Mouse (Mus musculus) hindbrain, postnatal 0 days (tissue): ENCODE measurements around the gene Plpp4. TPM values are rescaled to one million over a fixed set of nuclear protein-coding genes. Genes with fewer than 3 reads are reported as not detected.
A peak's percentile ranks its signal among the peaks of the same experiment; 100 is the strongest.

Source experiments
- ATAC-seq: fragments of 200-750 bp; cut with Nextera tagmentation; 2 replicates; pipeline ENCODE4 v1.8.0; 2017; ENCODE audit warnings: mild to moderate bottlenecking, moderate TSS enrichment, moderate library complexity
- DNase-seq: peaks from one replicate; pipeline ENCODE4 v3.0.0-alpha.2; 2015; ENCODE audit warnings: low spot score
- H3K27ac ChIP-seq: fragments of 300-500 bp; sonication (generic); 2 replicates; pipeline ENCODE4 v1.5.1; 2014; ENCODE audit warnings: mild to moderate bottlenecking
- H3K27me3 ChIP-seq: fragments of 300-500 bp; sonication (generic); 2 replicates; pipeline ENCODE4 v1.6.1; 2014; ENCODE audit warnings: low read length, mixed read lengths; ENCODE audit not compliant: insufficient read depth
- H3K36me3 ChIP-seq: fragments of 300-500 bp; sonication (generic); 2 replicates; pipeline ENCODE4 v1.6.1; 2014; ENCODE audit warnings: low read length, mixed read lengths; ENCODE audit not compliant: insufficient read depth
- H3K4me1 ChIP-seq: fragments of 300-500 bp; sonication (generic); 2 replicates; pipeline ENCODE4 v1.6.1; 2014; ENCODE audit warnings: antibody characterized with exemption, low read length, mixed read lengths; ENCODE audit not compliant: insufficient read depth
- H3K4me2 ChIP-seq: fragments of 300-500 bp; sonication (generic); 2 replicates; pipeline ENCODE4 v1.6.1; 2014; ENCODE audit warnings: low read depth, mild to moderate bottlenecking, low read length, moderate library complexity, mixed read lengths
- H3K4me3 ChIP-seq: fragments of 300-500 bp; sonication (generic); 2 replicates; pipeline ENCODE4 v1.5.1; 2014; ENCODE audit warnings: low read length
- H3K9ac ChIP-seq: fragments of 300-500 bp; sonication (generic); replicated peaks from 2 replicates; pipeline ENCODE4 v1.6.1; 2014; ENCODE audit warnings: mild to moderate bottlenecking, low read length, moderate library complexity, mixed read lengths
- H3K9me3 ChIP-seq: fragments of 300-500 bp; sonication (generic); 2 replicates; pipeline ENCODE4 v1.6.1; 2016; ENCODE audit warnings: low read length, mixed read lengths
- CTCF ChIP-seq: IDR thresholded peaks from 2 replicates; pipeline ENCODE4 v1.5.1; 2016; ENCODE audit warnings: antibody characterized with exemption, control low read depth, low read depth
- WGBS: fragments of 180-500 bp; shearing (Covaris S2); extraction: QIAGEN DNeasy Blood & Tissue Kit; methylation state at CpG from one replicate; pipeline ENCODE4 v1.1.7; 2014; 5-methylcytosine and 5-hydroxymethylcytosine counted together
- polyA plus RNA-seq: library from polyadenylated mRNA; unstranded; fragments of >200 nt; fragmentation: Nextera tagmentation; extraction: Ambion mirVana; gene quantifications from 2 replicates; pipeline ENCODE4 v1.2.1, GENCODE M21; 2015
- total RNA-seq: library from RNA; depleted of rRNA; stranded (reverse); fragments of >200 nt; gene quantifications from 2 replicates; pipeline ENCODE4 v1.2.3, GENCODE M21; 2014

Plpp4 gene
- total and polyA plus RNA-seq, 2 experiments from 2014 or later, result 14.4 to 22.7 TPM

DNA sequence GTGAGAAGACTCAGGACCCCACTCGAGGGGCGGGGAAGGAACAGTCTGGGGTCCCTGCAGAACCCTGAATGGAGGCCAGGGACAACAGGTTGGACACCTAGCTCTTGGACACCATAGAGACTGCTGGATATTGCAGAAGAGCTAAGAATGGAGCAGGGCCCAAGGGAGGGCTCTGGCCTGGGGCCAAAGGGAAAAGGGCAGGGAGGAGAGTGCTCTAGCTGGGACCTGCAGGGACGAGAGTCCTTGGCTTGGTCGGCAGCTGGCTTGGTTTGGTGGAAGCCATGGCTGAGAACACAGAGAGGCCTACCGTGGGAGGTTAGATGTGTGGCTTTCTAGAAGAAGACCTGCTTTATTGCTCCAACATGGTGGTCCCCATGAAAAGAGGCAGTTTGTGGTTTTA is 139.7 kb downstream of the Plpp4 start:
- no peaks in the 10 kb centered on the region for H3K4me1 ChIP-seq
- no peak for TF ChIP-seq CTCF
- H3K9me3 ChIP-seq, result no peaks in the 10 kb centered on the region
- no peak for ATAC-seq
- 82% methylated on average over 5 of the region's 5 CpGs for WGBS
- H3K9ac ChIP-seq, result no peak overlapping the region
- H3K4me3 ChIP-seq, result no peak overlapping the region
- no peak overlapping the region for H3K27ac ChIP-seq
- H3K36me3 ChIP-seq, result no peaks in the 10 kb centered on the region
- no peaks in the 10 kb centered on the region for H3K27me3 ChIP-seq
- no peak for DNase-seq
- H3K4me2 ChIP-seq, result no peak overlapping the region

- Histone ChIP-seq H3K27ac (no peak overlapping the region), H3K4me1 (peaks cover 8% of the 10 kb centered on the region; the same call in 1 of the 2 replicates), H3K9ac (no peak overlapping the region), H3K36me3 (no peaks in the 10 kb centered on the region), H3K4me3 (no peak overlapping the region), H3K9me3 (no peaks in the 10 kb centered on the region), H3K27me3 (no peaks in the 10 kb centered on the region), H3K4me2 (no peak overlapping the region)
- no peak for DNase-seq
- 81% methylated on average over 7 of the region's 7 CpGs for WGBS
- TF ChIP-seq CTCF, result 0 out of 2 replicates have a peak, but pooled peaks have one; percentile 5
- no peak for ATAC-seq
Observed at GRCm38 (mm10) chr7:129399071-129399470, 142.2 kb downstream of the Plpp4 start.

GRCm38 (mm10) chr7:129402695-129403364 is 146.0 kb downstream of the Plpp4 start:
- H3K9ac ChIP-seq, result no peak overlapping the region
- H3K4me3 ChIP-seq, result no peak overlapping the region
- peaks cover 16% of the 10 kb centered on the region; the same call in 1 of the 2 replicates for H3K4me1 ChIP-seq
- WGBS, result 39% methylated on average over 13 of the region's 13 CpGs
- H3K27me3 ChIP-seq, result no peaks in the 10 kb centered on the region
- TF ChIP-seq CTCF, result no peak
- H3K4me2 ChIP-seq, result peak overlapping the region; percentile 28; the same call in 1 of the 2 replicates
- no peaks in the 10 kb centered on the region for H3K9me3 ChIP-seq
- peak; percentile 71 for ATAC-seq
- peak overlapping the region; percentile 54; the same call in 1 of the 2 replicates for H3K27ac ChIP-seq
- DNase-seq, result peak; percentile 85
- no peaks in the 10 kb centered on the region for H3K36me3 ChIP-seq

DNA sequence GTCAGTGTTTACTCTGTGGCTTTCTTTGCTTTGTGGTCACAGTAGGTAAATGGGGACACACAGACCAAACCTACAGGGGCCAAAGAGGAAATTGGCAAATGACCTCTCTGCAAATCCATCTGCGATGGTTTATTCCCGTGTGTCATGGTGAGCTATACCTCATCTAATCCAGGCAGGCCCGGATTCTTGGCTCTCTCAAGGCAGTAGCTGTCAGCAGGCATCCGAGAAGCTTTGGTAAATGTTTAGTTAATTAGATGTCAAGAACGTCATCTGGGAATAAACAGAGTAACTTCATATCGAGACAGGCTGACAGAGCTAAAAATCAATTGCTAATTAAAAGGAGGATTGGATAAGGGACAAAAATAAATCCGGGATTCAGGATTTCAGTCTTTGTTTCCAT is 149.2 kb downstream of the Plpp4 start:
- H3K27me3 ChIP-seq, result no peaks in the 10 kb centered on the region
- TF ChIP-seq CTCF, result no peak
- no peaks in the 10 kb centered on the region for H3K36me3 ChIP-seq
- no peak overlapping the region for H3K27ac ChIP-seq
- peaks cover 26% of the 10 kb centered on the region; the same call in 1 of the 2 replicates for H3K4me1 ChIP-seq
- no peak overlapping the region for H3K9ac ChIP-seq
- DNase-seq (peak; percentile 22), ATAC-seq (no peak)
- WGBS, result 34% methylated on average over 7 of the region's 7 CpGs
- H3K9me3 ChIP-seq, result no peaks in the 10 kb centered on the region
- H3K4me3 ChIP-seq, result no peak overlapping the region
- no peak overlapping the region for H3K4me2 ChIP-seq

GRCm38 (mm10) chr7:129412695-129413094 is 155.9 kb downstream of the Plpp4 start:
- WGBS, result 57% methylated on average over 2 of the region's 2 CpGs

DNA sequence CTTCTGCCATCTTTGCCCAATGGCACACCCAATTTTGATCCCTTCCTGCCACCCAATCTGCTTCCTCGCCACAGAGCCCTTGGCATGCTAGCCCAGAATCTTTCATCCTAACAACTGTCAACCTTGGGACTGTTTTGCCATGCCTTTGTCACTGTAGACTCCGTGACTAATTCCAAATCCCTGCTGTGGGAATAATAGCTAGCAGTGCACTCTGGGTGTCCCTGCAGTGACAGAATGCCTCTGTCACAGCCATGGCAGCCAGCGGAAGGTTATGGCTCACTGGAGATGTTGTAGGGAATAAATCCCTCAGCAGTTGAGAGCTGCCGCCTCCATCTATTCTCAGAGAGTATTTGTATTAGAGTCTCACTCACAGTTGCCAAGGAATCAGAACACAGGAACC is 158.3 kb downstream of the Plpp4 start:
- no peak for TF ChIP-seq CTCF
- DNase-seq (peak; percentile 69), ATAC-seq (peak; percentile 80)
- Histone ChIP-seq H3K27ac (no peak overlapping the region), H3K27me3 (no peaks in the 10 kb centered on the region), H3K4me1 (peaks cover 4% of the 10 kb centered on the region; the same call in 1 of the 2 replicates), H3K4me3 (no peak overlapping the region), H3K9ac (no peak overlapping the region), H3K9me3 (no peaks in the 10 kb centered on the region; the same call in 1 of the 2 replicates), H3K36me3 (no peaks in the 10 kb centered on the region), H3K4me2 (no peak overlapping the region)
- whole genome bisulfite sequencing, result 20% methylated on average over 4 of the region's 4 CpGs

More at GRCm38 (mm10) chr7:129412695-129413094, 155.9 kb downstream of the Plpp4 start:
- H3K9me3 ChIP-seq, result no peaks in the 10 kb centered on the region; the same call in 1 of the 2 replicates
- H3K4me2 ChIP-seq, result no peak overlapping the region
- peaks cover 14% of the 10 kb centered on the region; the same call in 1 of the 2 replicates for H3K4me1 ChIP-seq
- DNase-seq, result no peak
- no peak overlapping the region for H3K9ac ChIP-seq
- no peak overlapping the region for H3K4me3 ChIP-seq
- no peaks in the 10 kb centered on the region for H3K36me3 ChIP-seq
- no peak for TF ChIP-seq CTCF
- no peaks in the 10 kb centered on the region for H3K27me3 ChIP-seq
- H3K27ac ChIP-seq, result no peak overlapping the region
- ATAC-seq, result no peak

DNA sequence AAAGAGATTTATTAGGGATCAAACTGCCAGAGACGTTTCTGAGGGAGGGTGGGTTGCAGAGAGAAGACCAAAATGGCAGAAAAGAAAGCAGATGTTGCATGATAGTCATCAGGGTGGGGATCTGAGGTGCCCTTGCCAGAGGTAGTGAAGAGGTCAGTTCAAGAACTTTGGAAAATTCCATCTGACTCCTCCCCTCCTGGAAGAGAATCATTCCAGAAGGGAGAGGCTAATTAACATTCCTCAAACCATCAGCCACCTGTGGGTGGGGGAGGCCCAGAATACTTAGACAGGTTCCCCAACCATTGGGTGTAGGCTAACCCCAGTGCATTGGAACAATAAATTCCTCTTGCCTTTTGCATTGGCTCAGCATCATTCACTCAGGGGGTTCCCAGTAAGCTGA is 164.3 kb downstream of the Plpp4 start:
- no peaks in the 10 kb centered on the region for H3K4me1 ChIP-seq
- H3K27me3 ChIP-seq, result no peaks in the 10 kb centered on the region
- no peak overlapping the region for H3K9ac ChIP-seq
- H3K27ac ChIP-seq, result no peak overlapping the region
- H3K9me3 ChIP-seq, result no peaks in the 10 kb centered on the region
- no peak for TF ChIP-seq CTCF
- ATAC-seq (no peak), DNase-seq (no peak)
- H3K4me3 ChIP-seq, result no peak overlapping the region
- H3K4me2 ChIP-seq, result no peak overlapping the region
- WGBS, result 59% methylated on average over 1 of the region's 1 CpGs
- H3K36me3 ChIP-seq, result no peaks in the 10 kb centered on the region
